Mouse (Mus musculus): ENCODE results near the gene Theg. TPM values are rescaled to one million over a fixed set of nuclear protein-coding genes. Genes with fewer than 3 reads are reported as not detected.

The Theg gene
- polyA plus RNA-seq, 1 experiment from 2014 or later: not detected

GRCm38 (mm10) chr10:79574350-79574749 lies 12.8 kb downstream of the Theg start:
- no peaks in the 10 kb centered on the region for H3K36me3 ChIP-seq (ENCODE audit: insufficient read depth, low read length)
- WGBS: 76% methylated on average over 8 of the region's 8 CpGs
- no peak overlapping the region for H3K4me2 ChIP-seq (replicated peaks; ENCODE audit: low read depth, low read length)
- no peaks in the 10 kb centered on the region for H3K9me3 ChIP-seq (ENCODE audit: low read length)
- no peaks in the 10 kb centered on the region for H3K27me3 ChIP-seq (replicated peaks; ENCODE audit: insufficient read depth, low read length)
- H3K9ac ChIP-seq (replicated peaks; ENCODE audit: low read depth): no peak overlapping the region
- no peak overlapping the region for H3K4me3 ChIP-seq (ENCODE audit: low read depth, low read length)
- no peak for ATAC-seq
- no peak overlapping the region for H3K27ac ChIP-seq (ENCODE audit: low read length)
- no peak for DNase-seq (ENCODE audit: low spot score)
- no peaks in the 10 kb centered on the region for H3K4me1 ChIP-seq (ENCODE audit: insufficient read depth, low read depth, low read length)
- TF ChIP-seq CTCF (IDR thresholded peaks at IDR 0.05) (no peak), EP300 (IDR thresholded peaks at IDR 0.05) (no peak)

- 81% methylated on average over 6 of the region's 6 CpGs for WGBS
- H3K9me3 ChIP-seq (ENCODE audit: low read length): no peaks in the 10 kb centered on the region
- no peak for ATAC-seq
- no peaks in the 10 kb centered on the region for H3K27me3 ChIP-seq (replicated peaks; ENCODE audit: insufficient read depth, low read length)
- H3K9ac ChIP-seq (replicated peaks; ENCODE audit: low read depth): no peak overlapping the region
- no peaks in the 10 kb centered on the region for H3K36me3 ChIP-seq (ENCODE audit: insufficient read depth, low read length)
- H3K4me1 ChIP-seq (ENCODE audit: insufficient read depth, low read depth, low read length): no peaks in the 10 kb centered on the region
- no peak for DNase-seq (ENCODE audit: low spot score)
- no peak overlapping the region for H3K27ac ChIP-seq (ENCODE audit: low read length)
- TF ChIP-seq EP300 (IDR thresholded peaks at IDR 0.05): no peak
- no peak overlapping the region for H3K4me2 ChIP-seq (replicated peaks; ENCODE audit: low read depth, low read length)
- no peak overlapping the region for H3K4me3 ChIP-seq (ENCODE audit: low read depth, low read length)
These were observed 13.5 kb downstream of the Theg start for GRCm38 (mm10) chr10:79573611-79574010.

GRCm38 (mm10) chr10:79571314-79571713 lies 15.8 kb downstream of the Theg start:
- Histone ChIP-seq H3K27me3 (replicated peaks; ENCODE audit: insufficient read depth, low read length) (no peaks in the 10 kb centered on the region), H3K4me3 (ENCODE audit: low read depth, low read length) (no peak overlapping the region)
- no peak for DNase-seq (ENCODE audit: low spot score)

GRCm38 (mm10) chr10:79569921-79570320 lies 17.2 kb downstream of the Theg start:
- Histone ChIP-seq H3K9me3 (ENCODE audit: low read length) (no peaks in the 10 kb centered on the region), H3K4me2 (replicated peaks; ENCODE audit: low read depth, low read length) (no peak overlapping the region), H3K4me1 (ENCODE audit: insufficient read depth, low read depth, low read length) (no peaks in the 10 kb centered on the region), H3K27me3 (replicated peaks; ENCODE audit: insufficient read depth, low read length) (no peaks in the 10 kb centered on the region), H3K9ac (replicated peaks; ENCODE audit: low read depth) (no peak overlapping the region), H3K36me3 (ENCODE audit: insufficient read depth, low read length) (no peaks in the 10 kb centered on the region), H3K27ac (ENCODE audit: low read length) (no peak overlapping the region), H3K4me3 (ENCODE audit: low read depth, low read length) (no peak overlapping the region)
- TF ChIP-seq CTCF (IDR thresholded peaks at IDR 0.05) (no peak), EP300 (IDR thresholded peaks at IDR 0.05) (no peak)
- 84% methylated on average over 5 of the region's 5 CpGs for WGBS
- ATAC-seq (no peak), DNase-seq (ENCODE audit: low spot score) (no peak)

More at GRCm38 (mm10) chr10:79571314-79571713, 15.8 kb downstream of the Theg start:
- ATAC-seq: no peak
- Histone ChIP-seq H3K36me3 (ENCODE audit: insufficient read depth, low read length) (no peaks in the 10 kb centered on the region), H3K9me3 (ENCODE audit: low read length) (no peaks in the 10 kb centered on the region), H3K27ac (ENCODE audit: low read length) (no peak overlapping the region), H3K9ac (replicated peaks; ENCODE audit: low read depth) (no peak overlapping the region), H3K4me1 (ENCODE audit: insufficient read depth, low read depth, low read length) (no peaks in the 10 kb centered on the region), H3K4me2 (replicated peaks; ENCODE audit: low read depth, low read length) (no peak overlapping the region)
- TF ChIP-seq CTCF (IDR thresholded peaks at IDR 0.05) (no peak), EP300 (IDR thresholded peaks at IDR 0.05) (no peak)
- 98% methylated on average over 2 of the region's 2 CpGs for WGBS

GRCm38 (mm10) chr10:79559716-79560115 lies 27.4 kb downstream of the Theg start:
- H3K4me3 ChIP-seq (ENCODE audit: low read depth, low read length): no peak overlapping the region
- WGBS: 82% methylated on average over 2 of the region's 2 CpGs
- H3K27ac ChIP-seq (ENCODE audit: low read length): no peak overlapping the region
- no peak overlapping the region for H3K9ac ChIP-seq (replicated peaks; ENCODE audit: low read depth)
- no peaks in the 10 kb centered on the region for H3K36me3 ChIP-seq (ENCODE audit: insufficient read depth, low read length)
- no peaks in the 10 kb centered on the region for H3K4me1 ChIP-seq (ENCODE audit: insufficient read depth, low read depth, low read length)
- no peaks in the 10 kb centered on the region for H3K27me3 ChIP-seq (replicated peaks; ENCODE audit: insufficient read depth, low read length)
- ATAC-seq (no peak), DNase-seq (ENCODE audit: low spot score) (no peak)
- H3K9me3 ChIP-seq (ENCODE audit: low read length): no peaks in the 10 kb centered on the region
- no peak overlapping the region for H3K4me2 ChIP-seq (replicated peaks; ENCODE audit: low read depth, low read length)
- TF ChIP-seq EP300 (IDR thresholded peaks at IDR 0.05) (no peak), CTCF (IDR thresholded peaks at IDR 0.05) (no peak)

GRCm38 (mm10) chr10:79557496-79557895 lies 29.6 kb downstream of the Theg start:
- Histone ChIP-seq H3K9me3 (ENCODE audit: low read length) (no peaks in the 10 kb centered on the region), H3K9ac (replicated peaks; ENCODE audit: low read depth) (no peak overlapping the region), H3K4me2 (replicated peaks; ENCODE audit: low read depth, low read length) (no peak overlapping the region), H3K4me1 (ENCODE audit: insufficient read depth, low read depth, low read length) (peaks cover 8% of the 10 kb centered on the region; the same call in 1 of the 2 replicates), H3K27me3 (replicated peaks; ENCODE audit: insufficient read depth, low read length) (no peaks in the 10 kb centered on the region), H3K4me3 (ENCODE audit: low read depth, low read length) (no peak overlapping the region), H3K27ac (ENCODE audit: low read length) (no peak overlapping the region), H3K36me3 (ENCODE audit: insufficient read depth, low read length) (no peaks in the 10 kb centered on the region)
- TF ChIP-seq CTCF (IDR thresholded peaks at IDR 0.05): no peak
- TF ChIP-seq EP300 (IDR thresholded peaks at IDR 0.05): no peak
- WGBS: 92% methylated on average over 5 of the region's 5 CpGs
- DNase-seq (ENCODE audit: low spot score) (no peak), ATAC-seq (no peak)

GRCm38 (mm10) chr10:79556951-79557350 lies 30.2 kb downstream of the Theg start:
- 88% methylated on average over 5 of the region's 5 CpGs for WGBS
- ATAC-seq: no peak
- Histone ChIP-seq H3K9me3 (ENCODE audit: low read length) (no peaks in the 10 kb centered on the region), H3K4me2 (replicated peaks; ENCODE audit: low read depth, low read length) (no peak overlapping the region), H3K36me3 (ENCODE audit: insufficient read depth, low read length) (no peaks in the 10 kb centered on the region), H3K4me3 (ENCODE audit: low read depth, low read length) (no peak overlapping the region), H3K27me3 (replicated peaks; ENCODE audit: insufficient read depth, low read length) (no peaks in the 10 kb centered on the region), H3K9ac (replicated peaks; ENCODE audit: low read depth) (no peak overlapping the region), H3K4me1 (ENCODE audit: insufficient read depth, low read depth, low read length) (peaks cover 8% of the 10 kb centered on the region; the same call in 1 of the 2 replicates), H3K27ac (ENCODE audit: low read length) (no peak overlapping the region)
- TF ChIP-seq CTCF (IDR thresholded peaks at IDR 0.05): no peak
- TF ChIP-seq EP300 (IDR thresholded peaks at IDR 0.05): no peak
- no peak for DNase-seq (ENCODE audit: low spot score)

Measured in lung, postnatal 0 days (tissue).